22 mouse cellular contexts compared by ENCODE assay signal in the genomic region with DNA sequence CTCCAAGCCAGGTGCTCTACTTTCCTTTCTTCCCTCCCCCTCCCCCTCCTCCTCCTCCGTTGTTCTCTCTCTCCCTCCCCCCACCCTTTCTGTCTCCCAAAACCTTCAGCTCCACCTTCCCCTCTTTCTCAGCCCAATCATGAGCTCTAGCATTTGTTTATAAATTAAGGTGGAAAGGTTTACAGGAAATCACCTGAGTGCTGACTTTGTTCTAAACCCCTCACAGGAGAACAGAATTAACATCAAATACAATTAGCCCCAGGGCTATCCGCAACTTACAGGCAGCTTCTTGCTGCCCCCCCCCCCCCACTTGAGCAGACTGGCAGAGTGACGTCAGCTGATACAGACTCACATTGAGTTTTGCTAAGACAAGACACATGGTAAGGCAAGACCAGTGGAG. TPM values are rescaled to one million over a fixed set of nuclear protein-coding genes. Genes with fewer than 3 reads are reported as not detected.
DNase-seq lines count a peak whose midpoint lies in the region; TF ChIP-seq lines count a peak whose summit lies in the region.
"Had no signal": no experiment of that assay in that cellular context is flagged by ENCODE, and none has a peak within 500 bp of the region (broad histone marks: within the 10 kb centered on the region; RNA-seq: fewer than 3 reads in every experiment).

No protein-coding gene starts in this region.

- peak; percentile 92 for DNase-seq in ES-CJ7 (ENCODE audit: low read depth, low spot score)
- peak; percentile 28 for DNase-seq in WW6 (ENCODE audit: low read depth, low spot score)
- no peak for DNase-seq in gastrocnemius, postnatal 36 days
- DNase-seq in forebrain, embryonic 10.5 days (ENCODE audit: extremely low spot score, low spot score) = no peak
- no peak for DNase-seq in ovary, adult 18-20 months (ENCODE audit: low spot score)
- DNase-seq: adrenal gland, postnatal 10 days; cerebellum, adult 11 months; cerebellum, adult 2 months; cerebellum, adult 9-11 months; cerebellum, postnatal 25 days; gastrocnemius, postnatal 10 days; heart, adult 11 months; kidney, adult 11 months; kidney, adult 8-10 months had no signal

- H3K27me3 ChIP-seq in E14TG2a.4 (ENCODE audit: insufficient read depth, low read length) = no peaks in the 10 kb centered on the region
- no peaks in the 10 kb centered on the region for H3K27me3 ChIP-seq in forebrain, embryonic 10.5 days (ENCODE audit: poor library complexity, severe bottlenecking)
- H3K27me3 ChIP-seq: embryonic facial prominence, embryonic 12.5 days; embryonic facial prominence, embryonic 15.5 days; forebrain, embryonic 12.5 days; forebrain, embryonic 15.5 days; hindbrain, embryonic 13.5 days; intestine, embryonic 15.5 days; Patski had no signal

- H3K9me3 ChIP-seq in E14TG2a.4 (ENCODE audit: low read length) = no peaks in the 10 kb centered on the region
- H3K9me3 ChIP-seq in forebrain, embryonic 10.5 days = no peaks in the 10 kb centered on the region; the same call in 1 of the 2 replicates
- H3K9me3 ChIP-seq: embryonic facial prominence, embryonic 12.5 days; embryonic facial prominence, embryonic 15.5 days; forebrain, embryonic 12.5 days; forebrain, embryonic 15.5 days; hindbrain, embryonic 13.5 days; intestine, embryonic 15.5 days had no signal

- H3K36me3 ChIP-seq in E14TG2a.4 (ENCODE audit: insufficient read depth, low read length) = peaks cover 5% of the 10 kb centered on the region
- H3K36me3 ChIP-seq in forebrain, embryonic 10.5 days (replicated peaks) = peaks cover 3% of the 10 kb centered on the region
- H3K36me3 ChIP-seq: embryonic facial prominence, embryonic 12.5 days; embryonic facial prominence, embryonic 15.5 days; forebrain, embryonic 12.5 days; forebrain, embryonic 15.5 days; hindbrain, embryonic 13.5 days; intestine, embryonic 15.5 days had no signal

- 48% methylated on average over 3 of the region's 3 CpGs for WGBS in forebrain, embryonic 10.5 days

- H3K4me3 ChIP-seq in E14TG2a.4 (replicated peaks; ENCODE audit: low read length) = peak overlapping the region; percentile 66
- H3K4me3 ChIP-seq in forebrain, embryonic 10.5 days = no peak overlapping the region
- H3K4me3 ChIP-seq: embryonic facial prominence, embryonic 12.5 days; embryonic facial prominence, embryonic 15.5 days; forebrain, embryonic 12.5 days; forebrain, embryonic 15.5 days; hindbrain, embryonic 13.5 days; intestine, embryonic 15.5 days had no signal

- peaks cover 95% of the 10 kb centered on the region for H3K4me1 ChIP-seq in E14TG2a.4 (replicated peaks; ENCODE audit: low read depth, low read length)
- no peaks in the 10 kb centered on the region for H3K4me1 ChIP-seq in forebrain, embryonic 10.5 days
- H3K4me1 ChIP-seq: embryonic facial prominence, embryonic 12.5 days; forebrain, embryonic 12.5 days; forebrain, embryonic 15.5 days; hindbrain, embryonic 13.5 days; intestine, embryonic 15.5 days had no signal

- intact Hi-C loops in gastrocnemius, postnatal 36 days (cut with DNase I) = no loop called here

- TF ChIP-seq CTCF in E14TG2a.4 (conservative IDR thresholded peaks at IDR 0.05; ENCODE audit: low read length) = no peak

- H3K27ac ChIP-seq in forebrain, embryonic 10.5 days = no peak overlapping the region
- H3K27ac ChIP-seq: embryonic facial prominence, embryonic 12.5 days; embryonic facial prominence, embryonic 15.5 days; forebrain, embryonic 12.5 days; forebrain, embryonic 15.5 days; hindbrain, embryonic 13.5 days; intestine, embryonic 15.5 days had no signal

RNA-seq across cellular contexts. Expression of a gene that starts 37.4 kb away (rescaled TPM):
- total RNA-seq in gastrocnemius, postnatal 36 days (2021) = 10 to 100 TPM; 14.6 to 15.7 TPM
- 36.1 and 37.7 TPM in 2 replicates for polyA plus RNA-seq in forebrain, embryonic 10.5 days (2016; fragmentation: Nextera tagmentation; extraction: Ambion mirVana)

Comparison
In these comparisons a context has a peak if more than half of its experiments do, and no peak if none do; other contexts are left out.
1. DNase-seq: peak in ES-CJ7 (single experiment) and WW6 (single experiment); none in gastrocnemius, postnatal 36 days (0 of 2), forebrain, embryonic 10.5 days (single experiment) and ovary, adult 18-20 months (single experiment).